Mouse (Mus musculus) lung, adult 2 months (tissue): ENCODE results near the gene Mrpl1.

Source experiments
- CTCF ChIP-seq: fragments of 200-500 bp; IDR thresholded peaks from 2 replicates; pipeline ENCODE4 v1.5.1; 2011; ENCODE audit warnings: mild to moderate bottlenecking, low read length, control low read depth; ENCODE audit not compliant: insufficient read depth
- POLR2A ChIP-seq: fragments of 200-500 bp; IDR thresholded peaks from 2 replicates; pipeline ENCODE4 v1.6.1; 2011; ENCODE audit warnings: low read depth, mild to moderate bottlenecking, control low read depth, low read length, borderline replicate concordance; ENCODE audit errors: extremely low read depth

DNA sequence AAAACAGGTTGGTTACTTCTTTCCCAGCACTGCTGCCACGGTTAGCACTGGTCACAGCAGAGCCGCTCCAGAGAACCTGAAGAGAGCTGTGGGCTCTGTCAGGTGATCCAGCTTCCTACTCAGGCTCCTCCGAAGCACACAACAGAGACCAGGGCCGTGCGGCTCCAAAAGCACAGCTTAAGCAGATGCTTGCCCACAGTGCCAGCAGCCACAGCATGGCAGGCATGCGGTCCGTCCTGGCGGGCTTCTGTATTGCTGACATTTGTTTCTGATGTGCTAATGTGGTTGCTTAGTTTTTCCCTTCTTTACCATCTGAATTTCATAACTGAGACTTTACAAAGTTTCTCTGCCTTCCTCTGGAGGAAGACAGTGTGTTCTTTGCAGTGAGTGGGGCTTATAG lies 17.2 kb downstream of the Mrpl1 start:
- TF ChIP-seq CTCF, result no peak
- no peak for TF ChIP-seq POLR2A
